Mouse (Mus musculus): Measurements from ENCODE around the gene Ercc6l.

Gene Ercc6l

DNA sequence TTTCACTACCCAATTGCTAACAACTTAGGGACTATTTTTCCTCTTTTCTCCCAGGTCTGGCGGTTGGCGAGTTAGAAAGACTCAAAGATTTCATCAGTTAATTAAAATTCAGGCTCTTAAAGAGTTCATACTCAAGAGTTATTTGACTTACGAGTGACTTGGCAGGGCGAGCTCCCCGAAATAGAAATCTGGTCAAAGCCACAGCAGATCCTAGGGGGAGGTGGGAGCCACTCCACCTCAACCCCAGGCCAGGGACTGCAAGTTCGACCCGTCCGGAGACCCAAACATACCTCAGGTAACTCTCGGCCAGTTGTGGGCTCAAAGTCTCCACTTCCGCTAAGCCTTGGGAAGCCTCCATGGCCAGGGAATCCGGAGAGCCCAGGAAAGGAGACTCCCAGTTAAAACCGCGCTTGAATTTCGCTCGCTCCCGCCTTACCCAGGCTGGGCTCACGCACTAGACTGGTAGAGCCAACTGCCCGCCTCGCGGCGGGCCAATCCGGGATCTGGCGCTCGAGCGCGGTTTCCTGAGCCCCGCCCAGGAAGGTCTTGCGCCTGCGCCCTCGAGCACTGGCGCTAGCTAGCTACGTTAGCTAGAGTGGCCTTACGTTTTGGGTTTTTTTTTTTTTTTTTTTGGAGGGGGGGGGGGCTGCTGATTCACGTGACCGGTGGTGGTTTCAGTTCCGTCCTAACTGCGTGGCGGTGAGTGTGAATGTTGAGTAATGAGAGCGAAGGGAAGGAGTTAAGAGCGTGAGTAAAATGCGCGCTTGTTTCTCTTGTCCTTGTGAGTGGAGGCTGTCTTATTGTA, at the start of gene Ercc6l:
Ercc6l (minus strand) TSS at position 474 of the 805 bp plus-strand sequence.
- in situ Hi-C loops (cut with MboI; ENCODE audit: unreplicated experiment in 2 of 2) = loop anchor here in 1 of 2 experiments (5.0 kb wide), 1 partner anchor 95 kb away; no protein-coding TSS in a partner anchor

- in situ Hi-C loops (cut with MboI; ENCODE audit: unreplicated experiment in 2 of 2) = loop anchor here in 1 of 2 experiments (10.0 kb wide), 1 partner anchor 126 kb away; no protein-coding TSS in a partner anchor
Observed at GRCm38 (mm10) chrX:102190840-102191239, 33.9 kb upstream of the Ercc6l start.

GRCm38 (mm10) chrX:102189581-102189980, 32.7 kb upstream of the Ercc6l start:
- in situ Hi-C loops (cut with MboI; ENCODE audit: unreplicated experiment in 2 of 2) = loop anchor here in 1 of 2 experiments (5.0 kb wide), 1 partner anchor 127 kb away; no protein-coding TSS in a partner anchor

DNA sequence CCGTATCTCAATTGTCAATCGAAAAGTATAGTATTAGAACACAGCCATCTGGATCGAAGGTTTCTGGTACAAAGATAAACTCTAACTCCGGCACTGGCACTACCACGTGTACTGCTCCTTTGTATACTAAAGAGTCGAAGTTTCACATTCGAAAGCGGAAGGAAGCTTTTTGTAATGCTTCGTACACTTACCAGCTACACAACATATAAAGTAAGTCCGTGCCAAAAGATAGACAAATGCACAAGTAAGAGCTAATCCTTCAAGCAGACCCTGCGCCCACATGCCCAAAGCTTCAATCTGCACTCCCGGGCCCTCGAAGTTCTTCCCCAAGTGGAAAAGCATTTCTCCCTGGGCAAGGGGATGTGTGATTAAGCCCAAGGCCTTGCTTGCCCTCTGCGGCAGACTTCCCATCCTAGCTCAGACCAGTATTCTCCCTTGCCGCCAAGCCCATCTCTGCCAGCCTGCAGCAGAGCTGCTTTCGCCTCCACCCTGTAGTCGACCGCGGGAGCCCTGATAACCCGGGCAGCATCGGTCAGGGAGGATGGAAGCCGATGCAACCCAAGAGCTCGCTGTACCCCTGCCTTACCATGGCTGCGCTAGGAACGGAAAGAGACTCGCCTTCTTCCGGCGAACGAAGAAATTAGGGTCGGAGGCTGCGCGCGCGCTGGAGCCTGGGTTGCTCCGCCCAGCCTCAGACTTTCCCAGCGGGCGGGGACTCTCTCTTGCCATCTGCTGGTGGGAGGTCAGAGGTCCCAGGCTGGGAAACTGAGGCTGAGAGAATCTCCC, 32.0 kb upstream of the Ercc6l start, which contains the start of gene Rps4x:
Rps4x (minus strand) TSS at position 683 of the 786 bp plus-strand sequence.
- in situ Hi-C loops (cut with MboI; ENCODE audit: unreplicated experiment in 2 of 2) = loop anchor here in 1 of 2 experiments (5.0 kb wide), 1 partner anchor 127 kb away; no protein-coding TSS in a partner anchor

DNA sequence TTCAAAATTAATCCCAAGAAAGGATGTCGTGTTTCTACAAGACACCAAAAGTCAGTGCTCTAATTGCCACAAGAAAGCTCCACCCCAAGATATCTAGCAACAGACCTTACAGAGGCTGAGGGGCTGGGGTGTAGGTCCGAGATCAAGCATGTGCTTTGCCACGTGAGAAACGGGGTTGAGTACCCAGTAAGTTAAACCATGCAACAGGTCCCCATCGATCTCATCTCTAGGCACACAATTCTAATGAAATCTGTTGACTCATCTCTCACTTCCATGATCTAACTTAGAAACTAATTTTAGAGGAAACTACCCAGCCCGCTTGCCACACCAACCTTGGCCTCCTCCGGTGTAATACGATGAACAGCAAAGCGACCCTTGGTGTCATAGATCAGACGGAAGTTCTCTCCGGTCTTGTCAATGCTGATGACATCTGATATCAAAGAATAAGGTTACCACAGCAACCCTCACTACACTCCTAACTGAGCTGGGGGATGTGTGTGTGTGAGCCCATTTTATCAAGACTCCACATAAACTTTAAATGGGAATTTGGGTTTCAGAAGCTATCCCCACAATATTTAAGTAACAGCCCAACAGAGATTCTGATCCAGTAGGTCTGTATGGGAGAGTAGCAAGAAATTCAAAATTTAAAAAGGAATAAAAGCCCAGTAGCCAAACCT, 30.3 kb upstream of the Ercc6l start:
- in situ Hi-C loops (cut with MboI; ENCODE audit: unreplicated experiment in 2 of 2) = loop anchor here in 1 of 2 experiments (5.0 kb wide), 1 partner anchor 125 kb away; no protein-coding TSS in a partner anchor

- in situ Hi-C loops (cut with MboI; ENCODE audit: unreplicated experiment in 2 of 2) = no loop called here
Observed at GRCm38 (mm10) chrX:102182575-102182974, 25.7 kb upstream of the Ercc6l start.

DNA sequence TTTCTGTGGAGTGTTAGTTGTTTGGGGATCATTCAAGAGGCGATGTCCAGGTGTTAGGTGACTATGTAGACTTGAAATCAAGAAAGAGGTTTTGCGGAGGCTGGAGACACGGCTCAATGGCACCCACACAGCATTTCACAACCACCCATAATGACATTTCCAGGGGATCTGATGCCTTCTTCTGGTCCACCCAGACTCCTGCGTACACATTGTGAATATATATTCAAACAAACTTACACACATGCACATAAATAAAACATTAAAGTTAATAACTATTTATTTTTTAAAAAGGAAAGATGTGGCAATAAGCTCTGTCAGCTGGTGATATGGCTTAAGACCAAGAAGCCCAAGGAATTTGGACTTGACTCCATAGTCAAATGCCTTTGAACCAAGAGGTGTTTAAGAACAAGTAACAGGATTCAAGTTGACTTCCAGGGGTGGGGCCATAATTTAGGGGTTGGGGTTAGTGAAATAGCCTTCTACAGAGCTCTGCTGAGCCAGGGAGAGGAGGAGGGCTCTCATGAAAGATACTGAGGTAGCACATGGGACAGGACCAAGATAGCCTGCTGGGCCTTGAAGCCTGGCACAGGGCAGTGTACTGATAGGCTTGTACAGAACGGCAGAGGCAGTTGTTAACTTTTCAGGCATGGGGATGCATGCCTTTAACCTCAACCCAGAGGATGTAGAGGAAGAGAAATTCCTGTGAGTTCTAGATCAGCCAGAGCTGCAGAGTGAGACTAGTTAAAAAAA, 18.8 kb upstream of the Ercc6l start:
- in situ Hi-C loops (cut with MboI; ENCODE audit: unreplicated experiment in 2 of 2) = no loop called here

- in situ Hi-C loops (cut with MboI; ENCODE audit: unreplicated experiment in 2 of 2) = no loop called here
Observed at GRCm38 (mm10) chrX:102170900-102171299, 14.0 kb upstream of the Ercc6l start.

GRCm38 (mm10) chrX:102170135-102170534, 13.2 kb upstream of the Ercc6l start:
- in situ Hi-C loops (cut with MboI; ENCODE audit: unreplicated experiment in 2 of 2) = no loop called here

DNA sequence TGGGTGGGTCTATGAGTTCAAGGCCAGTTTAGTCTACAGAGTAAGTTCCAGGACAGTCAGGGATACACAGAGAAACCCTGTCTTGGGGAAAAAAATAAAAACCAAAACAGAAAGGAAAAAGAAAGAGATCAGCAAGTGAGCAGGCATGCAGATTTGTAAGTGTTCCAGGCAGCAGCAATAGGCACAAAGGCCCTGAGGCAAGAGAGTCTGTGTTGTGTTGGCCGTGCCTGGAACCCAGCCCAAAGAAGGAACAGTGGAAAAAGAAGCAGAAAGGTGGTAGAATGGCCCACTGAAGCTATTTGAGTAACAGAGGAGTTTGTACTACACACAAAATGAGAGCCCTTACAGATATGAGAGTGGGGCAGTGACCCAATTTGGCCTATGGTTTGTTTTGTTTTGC, 12.8 kb upstream of the Ercc6l start:
- in situ Hi-C loops (cut with MboI; ENCODE audit: unreplicated experiment in 2 of 2) = no loop called here

DNA sequence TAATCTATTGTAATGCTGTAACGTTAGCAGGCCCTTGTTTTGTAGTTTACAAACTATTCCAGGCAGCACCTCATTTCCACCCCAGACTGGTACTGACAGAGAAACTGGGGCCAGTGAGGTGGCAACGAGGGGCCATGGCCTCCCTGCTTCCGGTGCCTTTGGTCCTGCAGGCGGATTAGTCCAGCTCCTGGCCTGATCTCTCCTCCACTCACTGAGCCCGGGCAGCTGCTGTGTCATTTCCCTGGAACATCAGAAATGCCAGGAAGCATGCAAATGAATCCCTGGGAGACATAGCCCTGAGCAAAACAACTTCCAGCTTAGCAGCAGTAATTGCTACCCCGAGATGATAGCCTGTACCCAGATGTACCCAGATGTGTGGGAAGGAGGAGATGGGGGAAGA, 10.1 kb upstream of the Ercc6l start:
- in situ Hi-C loops (cut with MboI; ENCODE audit: unreplicated experiment in 2 of 2) = no loop called here

DNA sequence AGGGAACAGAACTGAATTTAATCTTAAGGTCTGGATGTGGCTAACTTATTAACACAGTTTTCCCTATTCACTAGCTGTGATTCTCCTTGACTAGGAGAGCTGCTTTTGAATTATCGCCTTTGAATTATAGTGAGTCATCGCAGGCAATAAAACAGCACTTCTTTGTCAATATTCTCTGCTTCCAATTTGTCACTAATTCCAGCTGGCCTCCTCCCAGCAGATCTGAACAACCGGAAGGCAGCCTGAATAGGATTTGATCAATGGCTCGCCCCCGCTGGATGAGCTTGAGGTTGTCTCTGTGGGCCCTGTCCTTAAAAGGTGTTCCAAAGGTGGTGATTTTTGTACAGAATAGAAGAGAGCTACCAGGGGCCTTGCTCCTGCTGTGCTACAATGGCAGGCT, 9.6 kb upstream of the Ercc6l start:
- in situ Hi-C loops (cut with MboI; ENCODE audit: unreplicated experiment in 2 of 2) = no loop called here

GRCm38 (mm10) chrX:102163529-102163928, 6.6 kb upstream of the Ercc6l start:
- in situ Hi-C loops (cut with MboI; ENCODE audit: unreplicated experiment in 2 of 2) = no loop called here

DNA sequence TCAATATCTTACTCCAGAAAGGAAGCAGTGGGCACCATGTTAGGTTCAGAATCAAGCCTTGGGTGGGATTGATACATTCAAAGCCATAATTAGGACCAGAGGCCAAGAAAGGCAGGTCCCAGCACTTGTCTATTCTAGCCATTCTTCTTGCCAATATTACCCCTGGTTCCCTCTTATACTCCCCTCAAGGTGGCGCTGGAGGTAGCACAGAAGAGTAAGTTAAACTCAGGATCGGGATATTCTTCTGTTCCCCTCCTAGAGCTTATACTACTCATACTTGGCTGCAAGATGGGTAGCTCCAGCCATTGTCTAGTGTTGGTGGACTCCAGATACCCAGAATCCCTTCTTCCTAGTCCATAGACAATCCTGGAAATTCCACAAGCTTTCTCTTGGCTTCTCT, 6.2 kb upstream of the Ercc6l start:
- in situ Hi-C loops (cut with MboI; ENCODE audit: unreplicated experiment in 2 of 2) = no loop called here

DNA sequence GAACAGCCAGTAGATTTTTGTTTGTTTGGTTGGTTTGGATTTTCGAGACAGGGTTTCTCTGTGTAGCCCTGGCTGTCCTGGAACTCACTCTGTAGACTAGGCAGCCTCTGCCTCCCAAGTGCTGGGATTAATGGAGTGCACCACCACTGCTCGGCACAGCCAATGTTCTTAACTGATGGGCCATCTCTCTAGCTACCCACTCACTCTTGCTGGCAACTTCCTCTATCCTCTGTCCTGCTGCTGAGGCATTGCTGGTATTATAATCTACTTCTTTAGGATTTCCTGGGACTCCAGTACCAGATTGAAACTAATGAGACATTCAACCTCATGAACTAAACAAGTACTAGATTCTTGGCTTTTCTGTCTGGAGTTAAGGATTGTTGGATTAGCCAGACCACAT, 3.6 kb upstream of the Ercc6l start:
- in situ Hi-C loops (cut with MboI; ENCODE audit: unreplicated experiment in 2 of 2) = no loop called here

DNA sequence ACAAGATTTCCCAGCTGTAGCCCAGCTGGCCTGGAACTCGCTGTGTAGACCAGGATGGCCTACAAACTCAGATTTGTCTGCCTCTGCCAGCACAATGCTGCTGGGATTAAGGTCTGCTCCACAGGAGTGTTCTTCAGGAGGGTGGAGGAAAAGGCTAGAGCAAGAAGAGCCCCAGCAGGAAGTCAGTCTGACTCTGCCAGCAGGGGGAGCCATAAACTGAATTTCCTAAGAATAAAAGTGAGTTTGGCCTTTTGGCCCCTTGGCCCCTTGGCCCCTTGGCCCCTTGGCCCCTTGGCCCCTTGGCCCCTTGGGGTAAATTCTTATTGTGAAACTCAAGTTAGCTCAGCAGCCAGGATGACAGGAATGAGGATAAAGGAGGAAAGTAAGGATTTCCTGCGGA, 2.9 kb upstream of the Ercc6l start:
- in situ Hi-C loops (cut with MboI; ENCODE audit: unreplicated experiment in 2 of 2) = loop anchor here in 1 of 2 experiments (5.0 kb wide), 1 partner anchor 97 kb away; no protein-coding TSS in a partner anchor

- in situ Hi-C loops (cut with MboI; ENCODE audit: unreplicated experiment in 2 of 2) = loop anchor here in 1 of 2 experiments (5.0 kb wide), 1 partner anchor 95 kb away; no protein-coding TSS in a partner anchor
Observed at GRCm38 (mm10) chrX:102157423-102157791, 516 bp upstream of the Ercc6l start.

GRCm38 (mm10) chrX:102141157-102141556, 15.7 kb downstream of the Ercc6l start:
- in situ Hi-C loops (cut with MboI; ENCODE audit: unreplicated experiment in 2 of 2) = no loop called here

- in situ Hi-C loops (cut with MboI; ENCODE audit: unreplicated experiment in 2 of 2) = no loop called here
Observed at GRCm38 (mm10) chrX:102121321-102121720, 35.6 kb downstream of the Ercc6l start.

All from v-Abl transformed pro-B cells (cell line).